Mouse (Mus musculus) heart, postnatal 4 days (tissue): ENCODE measurements around the gene Pdxp. TPM values are rescaled to one million over a fixed set of nuclear protein-coding genes. Genes with fewer than 3 reads are reported as not detected.
"Not testable (repeated sequence)": the region's sequence is repeated elsewhere in the genome, so short reads cannot be mapped to it uniquely, and the experiment has no call there.

ENCODE experiments used
- DNase-seq: peaks from one replicate; pipeline ENCODE4 v3.0.0; 2021
- total RNA-seq, 2 experiments: library from RNA; stranded (reverse); gene quantifications; 2 replicates each; pipeline ENCODE4 v1.2.3; 2021

The Pdxp gene
- total RNA-seq, result 1 to 10 TPM; 9.3 to 9.4 TPM

DNA sequence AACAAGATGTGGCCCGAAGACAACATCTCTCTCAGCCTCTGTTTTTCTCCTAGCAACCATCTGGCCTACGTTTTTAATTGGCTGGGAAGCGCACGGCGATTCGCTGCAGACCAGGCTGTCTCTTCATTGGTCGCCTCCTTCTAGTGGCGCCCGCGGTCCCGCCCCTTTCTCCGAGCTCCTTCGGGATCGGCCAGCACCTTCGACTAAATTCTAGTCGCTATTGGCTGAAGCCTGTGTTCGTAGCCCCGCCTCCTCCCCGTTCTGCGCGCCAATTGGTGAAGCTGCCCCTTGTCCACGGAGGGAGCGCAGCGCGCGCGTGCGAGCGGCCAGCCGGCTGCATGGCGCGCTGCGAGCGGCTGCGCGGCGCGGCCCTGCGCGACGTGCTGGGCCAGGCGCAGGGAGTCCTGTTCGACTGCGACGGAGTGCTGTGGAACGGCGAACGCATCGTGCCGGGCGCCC, at the start of gene Pdxp:
Pdxp (plus strand) TSS at position 288 of the 459 bp plus-strand sequence.
- peak; percentile 96 for DNase-seq

DNA sequence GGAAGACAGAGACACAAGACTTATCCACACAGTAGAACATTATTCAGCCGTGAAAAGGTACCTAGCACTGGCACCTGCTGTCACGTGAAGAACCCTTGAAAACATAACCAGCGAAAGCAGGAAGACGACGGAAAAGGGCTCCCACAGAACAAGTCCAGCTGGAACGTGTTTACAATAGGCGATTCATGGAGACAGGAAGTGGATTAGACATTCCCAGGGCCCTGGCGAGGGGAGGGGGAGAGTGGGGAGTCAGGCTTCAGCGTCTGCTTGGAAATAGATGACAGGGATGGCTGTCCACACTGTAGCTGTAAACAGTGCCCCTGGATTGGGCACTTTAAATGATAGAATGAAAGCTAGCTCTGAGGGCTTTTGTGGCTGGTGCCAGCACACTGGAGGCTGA, 45.3 kb upstream of the Pdxp start:
- DNase-seq, result peak; percentile 61

DNA sequence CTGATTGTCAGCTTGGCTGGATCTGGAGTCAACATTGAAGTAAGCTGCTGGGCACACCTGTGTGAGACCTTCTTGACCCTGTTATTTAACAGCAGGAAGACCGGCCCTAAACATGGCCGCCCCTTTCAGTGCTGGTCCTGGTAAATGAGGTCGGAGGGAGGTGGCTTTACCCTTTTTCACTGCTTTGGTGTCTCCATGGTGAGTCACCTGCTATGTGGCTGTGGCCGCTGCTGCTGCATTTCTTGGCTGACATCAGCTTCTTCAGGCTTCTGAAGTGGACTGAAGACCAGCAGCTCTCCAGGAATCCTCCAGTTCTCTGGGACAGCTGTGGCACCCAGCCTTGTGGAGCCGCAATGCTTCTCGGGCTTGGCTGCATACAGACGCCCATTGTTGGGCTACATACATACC, 44.9 kb upstream of the Pdxp start:
- DNase-seq, result no peak

DNA sequence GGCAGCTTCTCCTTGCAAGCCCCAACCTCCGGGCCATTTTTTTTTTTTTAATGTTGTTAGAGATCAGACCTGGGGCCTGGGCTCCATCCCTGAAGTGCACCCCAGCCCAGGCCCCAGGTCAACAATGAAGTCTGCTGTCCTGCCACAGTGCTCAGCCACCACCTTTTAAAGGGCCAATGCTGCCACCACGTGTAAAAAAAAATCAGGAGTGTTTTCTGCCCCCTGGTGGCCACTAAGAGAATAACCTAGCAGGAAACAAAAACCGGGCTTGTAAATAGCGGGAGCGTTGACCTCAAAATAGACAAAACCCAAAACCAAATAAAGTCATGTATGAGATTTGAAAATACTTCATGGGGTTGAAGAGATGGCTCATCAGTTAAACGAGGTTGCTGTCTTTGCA, 43.9 kb upstream of the Pdxp start:
- peak; percentile 59 for DNase-seq

DNA sequence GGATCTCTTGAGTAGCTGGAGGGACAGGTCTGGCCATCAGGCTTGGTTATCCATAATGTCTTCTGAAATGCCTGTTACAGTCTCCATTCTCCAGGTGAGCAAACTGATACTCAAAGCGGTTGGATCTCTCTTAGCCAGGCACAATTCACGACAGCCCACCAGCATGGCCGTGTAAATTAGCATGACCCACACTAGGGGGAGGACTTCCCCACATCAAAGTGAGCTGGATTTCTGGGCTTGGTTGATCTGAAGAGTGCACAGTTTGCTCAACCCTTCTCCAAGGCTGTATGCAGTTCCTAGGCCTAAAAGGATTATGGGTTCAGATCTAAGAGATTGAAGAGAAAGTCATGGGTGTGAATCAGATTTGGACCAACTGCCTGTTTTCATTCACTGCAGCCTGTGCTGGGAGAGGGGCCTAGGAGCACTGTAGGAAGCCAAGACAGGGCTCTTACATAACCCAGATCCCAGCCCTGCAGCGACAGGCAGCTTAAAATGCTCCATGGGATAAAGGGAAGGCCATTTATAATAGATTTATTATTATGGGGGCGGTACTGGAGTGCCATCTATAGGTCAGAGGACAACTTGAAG, 41.6 kb upstream of the Pdxp start:
- no peak for DNase-seq

DNA sequence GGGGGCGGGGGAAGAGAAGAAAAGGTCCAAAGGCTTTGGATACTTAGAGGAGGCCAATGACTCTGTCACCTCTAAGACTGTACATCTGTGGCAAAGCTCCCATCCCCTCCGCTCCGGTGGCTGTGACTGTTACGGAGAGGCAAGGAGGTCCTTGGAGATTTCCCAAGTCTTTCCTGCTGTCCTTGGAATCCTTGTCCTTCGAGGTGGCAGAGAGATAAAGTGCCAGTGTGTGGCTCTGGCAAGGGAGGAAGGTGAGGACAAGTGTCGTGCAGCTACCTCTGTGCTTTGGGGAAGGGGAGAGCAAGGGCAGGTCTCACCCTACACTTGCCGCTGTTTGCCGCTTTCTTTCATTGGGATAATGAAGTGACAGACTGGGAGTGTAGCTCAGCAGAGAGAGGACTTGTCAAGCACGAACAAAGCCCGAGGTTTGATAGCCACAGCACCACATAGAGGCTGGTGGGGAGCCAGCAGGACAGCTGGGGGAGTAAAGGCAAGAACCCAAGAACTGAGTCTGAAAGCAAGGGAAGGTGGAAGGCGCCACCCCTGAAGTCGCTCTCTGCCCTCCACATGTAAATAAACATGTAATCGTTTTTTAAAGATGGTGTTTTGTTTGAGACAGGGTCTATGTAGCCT, 39.8 kb upstream of the Pdxp start:
- no peak for DNase-seq

DNA sequence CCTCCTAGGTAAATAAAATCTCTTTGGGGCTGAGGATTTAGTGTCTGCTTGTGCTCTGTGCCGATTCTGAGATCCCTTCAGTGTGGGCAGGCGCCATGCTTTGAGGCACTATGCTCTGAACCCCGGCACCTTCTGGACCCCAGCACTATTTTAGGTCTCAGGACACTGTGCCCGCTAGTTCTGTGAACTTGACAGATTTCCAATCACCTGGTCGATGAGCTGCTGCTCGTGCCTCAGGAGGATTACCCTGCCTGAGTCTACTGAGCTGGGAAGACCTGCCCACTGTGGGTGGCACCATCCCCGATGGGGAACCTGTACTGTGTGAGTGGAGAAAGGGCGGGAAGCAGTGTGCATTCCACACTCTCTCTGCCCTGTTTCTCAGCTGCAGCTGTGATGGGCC, 38.7 kb upstream of the Pdxp start:
- no peak for DNase-seq

DNA sequence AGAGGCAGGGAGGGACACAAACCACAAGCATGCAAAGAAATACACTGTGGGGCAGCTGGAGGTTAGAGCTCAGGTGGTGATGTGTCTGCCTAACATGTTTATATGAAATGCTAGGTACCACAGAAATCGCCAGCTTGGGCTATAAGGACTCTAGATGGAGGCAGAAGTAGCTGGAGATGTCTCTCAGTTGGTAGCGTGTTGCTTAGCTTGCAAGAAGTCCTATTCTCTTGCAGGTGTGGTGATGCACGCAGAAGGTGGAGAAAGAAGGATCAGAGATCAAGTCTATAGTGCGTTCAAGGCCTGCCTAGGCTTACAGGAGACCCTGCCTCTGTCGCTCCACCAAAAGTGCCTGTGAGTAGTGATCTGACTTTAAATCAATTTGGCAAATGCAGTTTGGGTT, 38.2 kb upstream of the Pdxp start:
- DNase-seq, result no peak

DNA sequence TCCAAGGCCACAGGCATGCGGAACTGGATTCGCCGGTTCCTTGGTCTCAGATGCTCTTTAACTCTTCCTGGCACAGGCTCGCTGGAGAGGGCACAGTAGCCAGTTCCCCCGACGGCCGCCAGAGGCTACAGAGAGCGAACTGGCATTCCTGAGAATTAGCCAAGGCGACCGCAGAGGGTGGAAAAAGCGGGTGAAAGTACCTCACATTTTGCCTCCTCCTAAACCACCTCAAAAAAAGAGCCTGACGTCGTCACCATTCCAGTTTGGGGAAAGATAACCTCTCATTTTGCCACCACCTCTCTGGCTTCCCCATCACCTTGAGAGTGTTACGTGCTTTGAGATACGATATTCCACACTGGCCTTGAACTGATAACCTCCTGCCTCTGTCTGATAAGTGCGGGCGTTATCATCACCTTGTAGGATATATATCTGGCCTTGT, 37.4 kb upstream of the Pdxp start:
- peak; percentile 88 for DNase-seq

DNA sequence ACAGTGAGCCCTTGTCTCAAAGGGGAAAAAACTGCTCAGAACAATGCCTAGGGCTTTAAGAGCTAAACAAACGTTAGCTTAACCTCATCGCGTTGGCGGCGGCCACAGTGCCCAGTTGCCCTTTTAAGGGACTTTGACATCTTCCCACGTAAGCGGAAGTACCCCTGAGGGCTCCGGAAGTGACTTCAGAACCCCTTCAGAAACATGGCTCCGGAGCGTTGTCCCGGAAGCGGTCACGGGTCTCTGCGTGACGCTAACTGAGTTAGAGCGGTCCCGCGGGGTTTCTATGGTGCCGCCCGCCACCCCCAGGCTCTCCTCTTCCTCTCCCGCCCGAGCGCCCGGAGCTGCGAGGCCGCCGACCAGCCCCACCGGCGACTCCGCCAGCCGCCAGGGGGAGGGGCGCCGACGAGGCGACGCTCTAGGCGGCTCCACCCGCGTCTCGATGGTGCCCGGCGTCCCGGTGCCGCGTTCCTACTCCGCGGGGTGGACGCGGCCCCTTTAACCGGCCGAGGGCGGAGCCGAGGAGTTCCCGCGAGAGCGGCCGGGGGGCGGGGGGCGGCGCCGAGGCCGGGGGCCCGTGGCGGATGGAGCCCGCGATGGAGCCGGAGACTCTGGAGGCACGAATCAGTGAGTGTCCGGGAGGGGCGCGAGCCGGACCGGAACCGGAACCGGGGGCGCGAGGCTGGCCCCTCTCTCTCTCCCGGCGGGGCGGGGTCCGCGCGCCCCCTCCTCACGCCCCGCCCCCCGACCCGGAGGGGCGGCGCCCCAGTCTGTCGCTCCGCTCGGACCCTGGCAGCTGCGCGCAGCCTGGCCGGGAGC, 36.5 kb upstream of the Pdxp start, which contains the start of gene Gga1:
Gga1 (plus strand) TSS at position 200 of the 819 bp plus-strand sequence.
- DNase-seq, result peak; percentile 95

DNA sequence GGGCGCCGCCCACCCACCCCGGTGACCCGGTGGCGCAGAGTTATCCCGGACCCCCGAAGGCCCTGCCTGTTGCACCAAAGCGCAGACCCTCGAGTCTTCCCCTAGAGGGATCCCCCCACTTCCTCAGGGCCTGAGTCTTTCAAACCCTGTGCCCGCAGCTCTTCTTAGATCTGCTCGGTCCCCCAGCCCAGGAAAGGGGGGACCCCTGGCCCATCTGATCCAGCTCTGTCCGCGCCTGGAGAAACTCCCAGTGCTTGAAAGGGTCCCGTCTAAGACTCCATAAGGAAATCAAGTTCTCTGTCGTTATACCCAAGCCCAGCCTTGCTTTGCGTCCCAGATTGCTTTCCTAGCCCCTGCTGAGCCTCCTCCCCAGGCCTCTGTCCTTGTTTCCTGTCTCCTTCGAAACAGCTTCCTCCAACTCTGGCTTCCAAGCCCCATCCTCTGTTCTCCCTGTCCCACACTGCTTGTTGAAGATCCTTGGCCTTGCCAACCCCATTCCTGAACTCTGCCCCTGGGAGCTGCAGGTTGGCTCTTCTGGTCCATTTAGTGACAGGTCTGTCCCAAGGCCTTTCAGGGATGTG, 35.8 kb upstream of the Pdxp start:
- DNase-seq, result no peak

DNA sequence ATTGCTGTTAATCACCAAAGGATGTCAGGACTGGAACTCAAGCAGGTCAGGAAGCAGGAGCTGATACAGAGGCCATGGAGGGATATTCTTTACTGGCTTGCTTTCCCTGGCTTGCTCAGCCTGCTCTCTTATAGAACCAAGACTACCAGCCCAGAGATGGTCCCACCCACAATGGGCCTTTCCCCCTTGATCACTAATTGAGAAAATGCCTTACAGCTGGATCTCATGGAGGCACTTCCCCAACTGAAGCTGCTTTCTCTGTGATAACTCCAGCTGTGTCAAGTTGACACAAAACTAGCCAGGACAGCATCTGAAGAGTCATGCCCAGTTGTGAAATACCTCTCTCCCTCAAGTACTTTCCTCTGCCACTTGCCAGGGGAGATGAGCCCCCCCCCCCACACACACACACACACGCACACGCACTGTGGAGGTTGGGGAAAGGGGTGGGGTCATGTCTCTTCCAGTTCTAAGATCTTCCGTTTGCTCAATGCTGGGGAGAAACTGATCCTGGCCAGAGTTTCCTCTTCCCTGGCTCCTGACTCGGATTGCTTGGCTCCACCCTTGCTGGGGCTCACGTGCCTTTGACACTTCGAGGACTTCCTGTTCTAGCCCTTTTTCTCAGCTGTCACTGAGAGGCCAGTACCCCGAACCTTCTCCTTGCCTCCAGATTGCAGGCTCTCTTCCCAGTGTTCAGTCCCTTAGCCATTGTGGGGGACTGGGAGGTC, 34.8 kb upstream of the Pdxp start:
- not testable (repeated sequence) for DNase-seq

DNA sequence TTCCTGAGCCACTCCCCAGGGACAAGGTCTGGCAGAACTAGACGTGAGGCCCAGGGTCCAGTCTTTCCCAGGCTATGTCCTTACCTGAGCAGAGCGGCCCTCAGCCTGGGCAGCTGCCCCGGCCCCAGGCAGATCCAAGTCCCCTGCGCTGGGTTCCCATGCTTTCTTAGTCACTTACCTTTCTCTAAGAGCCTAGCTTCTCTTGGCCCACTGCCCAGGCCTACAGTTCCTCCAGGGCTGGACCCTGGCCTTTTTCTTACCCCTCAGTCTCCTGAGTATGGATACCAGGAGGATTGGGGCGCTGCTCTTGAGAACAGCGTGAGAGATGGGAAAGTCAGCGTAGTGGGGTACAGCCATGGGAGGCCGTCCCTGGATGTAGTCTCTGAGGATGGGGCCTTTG, 33.3 kb upstream of the Pdxp start:
- DNase-seq, result no peak

DNA sequence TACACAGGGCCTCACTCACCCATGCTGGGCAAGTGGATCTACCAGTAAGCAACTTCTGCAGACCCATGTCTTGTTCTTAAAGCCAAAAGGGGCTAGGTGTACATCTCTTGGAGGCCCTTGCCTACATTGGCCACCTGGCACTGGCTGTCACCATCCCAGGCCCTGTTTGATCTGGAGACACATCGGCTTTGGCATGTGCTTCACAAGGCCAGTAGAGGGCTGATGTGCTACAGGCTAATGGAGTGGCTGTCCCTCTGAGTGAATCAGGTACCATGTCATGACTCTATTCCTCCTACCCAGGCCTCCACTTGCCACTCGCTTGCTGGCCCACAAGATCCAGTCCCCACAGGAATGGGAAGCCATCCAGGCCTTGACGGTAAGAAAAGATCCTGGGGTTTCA, 31.9 kb upstream of the Pdxp start:
- DNase-seq, result no peak

DNA sequence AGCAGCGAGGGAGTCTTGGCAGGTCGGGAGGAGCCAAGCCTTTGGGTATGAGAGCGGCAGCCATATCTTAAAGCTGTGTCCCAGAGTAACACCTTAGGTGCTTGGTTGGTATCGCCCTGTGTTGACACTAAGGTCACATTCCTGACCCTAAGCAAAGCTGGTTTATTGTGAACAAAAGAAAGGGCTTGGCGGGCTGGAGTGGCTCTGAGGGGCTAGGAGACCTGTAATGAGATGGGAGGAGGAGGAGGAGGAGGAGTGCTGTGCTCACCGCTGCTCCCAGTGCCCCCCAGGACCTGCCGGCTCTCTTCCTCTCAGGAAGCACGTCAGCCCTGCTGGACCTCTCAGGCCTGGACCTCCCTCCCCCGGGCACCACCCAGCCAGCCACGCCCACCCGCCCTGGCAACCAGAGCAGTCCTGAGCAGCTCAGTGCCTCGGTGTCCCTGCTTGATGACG, 24.3 kb upstream of the Pdxp start:
- DNase-seq, result no peak

DNA sequence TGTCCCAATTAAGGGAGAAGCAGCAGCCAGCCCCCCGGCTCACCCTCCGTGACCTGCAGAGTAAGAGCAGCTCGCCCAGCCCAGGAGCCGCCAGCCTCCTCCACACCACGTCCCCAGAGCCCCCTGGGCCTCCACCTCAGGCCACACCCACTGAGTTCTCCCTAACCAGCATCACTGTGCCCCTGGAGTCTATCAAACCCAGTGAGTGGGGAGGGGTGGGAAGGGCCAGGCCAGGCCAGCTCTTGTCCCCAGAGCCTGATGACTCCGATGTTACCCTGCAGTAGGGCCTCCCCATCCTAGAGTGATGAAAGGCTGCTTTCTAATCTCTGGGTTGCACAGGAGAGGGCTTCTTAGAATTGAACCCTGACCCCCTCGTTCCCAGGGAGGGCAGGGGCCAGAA, 21.3 kb upstream of the Pdxp start:
- DNase-seq, result no peak

DNA sequence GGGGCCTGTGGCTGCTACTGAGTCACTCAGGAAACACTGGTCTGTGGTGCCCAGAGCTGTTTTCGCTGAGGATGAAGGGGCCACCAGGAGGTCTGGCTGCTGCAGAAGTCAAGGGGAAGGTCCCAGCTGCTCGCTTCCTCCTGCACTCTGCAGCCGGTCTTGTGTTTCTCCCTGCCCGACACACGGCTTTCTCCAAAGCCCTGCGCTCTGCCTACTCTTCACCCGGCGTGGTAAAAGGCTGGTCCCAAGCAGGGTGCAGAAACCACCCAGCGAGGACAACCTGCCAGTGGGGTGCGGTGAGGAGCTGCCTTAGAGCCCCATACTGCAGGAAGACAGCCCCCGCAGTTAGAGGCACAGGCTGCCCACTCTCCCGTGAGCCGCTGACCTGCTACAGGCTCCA, 19.0 kb upstream of the Pdxp start:
- no peak for DNase-seq

DNA sequence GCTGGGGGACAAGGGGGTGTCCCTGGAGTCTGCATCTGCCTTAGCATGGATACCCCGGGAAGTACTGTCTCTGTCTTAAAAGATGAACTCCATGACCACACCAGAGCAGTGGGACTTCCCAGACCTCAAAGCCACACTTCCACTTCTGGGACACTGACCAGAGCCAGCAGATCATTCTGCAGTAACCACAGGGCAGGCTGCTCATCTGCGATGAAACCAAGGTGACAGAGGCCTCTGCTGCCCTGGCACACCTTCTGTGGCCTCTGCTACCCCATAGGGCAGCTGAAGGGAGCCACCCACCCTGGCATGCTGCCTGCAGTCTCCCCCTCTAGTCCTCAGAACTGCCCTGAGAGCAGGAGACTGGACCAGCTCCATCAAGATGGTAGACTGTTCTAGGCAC, 18.0 kb upstream of the Pdxp start:
- no peak for DNase-seq

DNA sequence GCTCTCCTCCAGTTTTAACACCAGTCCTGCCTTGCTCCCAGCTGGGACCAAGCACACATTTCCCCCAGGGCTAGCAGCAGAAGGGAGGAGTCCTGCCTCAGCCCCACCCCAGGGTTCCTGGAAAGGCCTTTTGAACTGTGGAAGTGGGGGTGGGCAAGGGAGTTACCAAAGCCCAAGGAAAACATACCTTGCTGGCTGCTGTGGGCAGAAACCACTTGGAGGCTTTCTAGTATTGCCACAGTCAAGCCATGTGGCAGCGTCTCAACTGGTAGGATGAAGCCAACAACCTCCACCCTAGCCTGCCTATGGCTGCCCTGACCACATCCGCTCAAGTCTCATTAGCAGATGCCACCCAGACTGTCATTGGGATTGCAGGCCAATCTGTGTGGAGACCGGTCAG, 17.6 kb upstream of the Pdxp start:
- no peak for DNase-seq

DNA sequence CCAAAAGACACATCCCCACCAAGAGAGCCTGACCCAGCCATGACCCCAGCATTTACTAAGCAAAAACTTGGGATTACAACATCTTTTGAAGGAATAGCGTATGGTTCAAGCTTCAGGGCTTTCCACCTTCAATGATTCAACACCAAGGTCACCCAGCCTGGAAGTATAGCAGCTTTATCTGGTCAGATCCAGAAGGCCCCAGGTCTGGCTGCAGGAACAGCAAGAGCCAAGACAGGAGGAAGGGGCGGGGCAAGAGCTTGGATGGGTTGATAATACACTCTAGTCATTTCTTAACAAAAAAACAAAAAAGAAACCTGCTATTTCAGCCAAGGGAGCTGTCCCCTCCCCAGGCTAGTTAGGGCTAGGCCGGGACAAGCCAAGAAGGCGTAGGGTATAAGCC, 16.2 kb upstream of the Pdxp start:
- DNase-seq, result no peak

DNA sequence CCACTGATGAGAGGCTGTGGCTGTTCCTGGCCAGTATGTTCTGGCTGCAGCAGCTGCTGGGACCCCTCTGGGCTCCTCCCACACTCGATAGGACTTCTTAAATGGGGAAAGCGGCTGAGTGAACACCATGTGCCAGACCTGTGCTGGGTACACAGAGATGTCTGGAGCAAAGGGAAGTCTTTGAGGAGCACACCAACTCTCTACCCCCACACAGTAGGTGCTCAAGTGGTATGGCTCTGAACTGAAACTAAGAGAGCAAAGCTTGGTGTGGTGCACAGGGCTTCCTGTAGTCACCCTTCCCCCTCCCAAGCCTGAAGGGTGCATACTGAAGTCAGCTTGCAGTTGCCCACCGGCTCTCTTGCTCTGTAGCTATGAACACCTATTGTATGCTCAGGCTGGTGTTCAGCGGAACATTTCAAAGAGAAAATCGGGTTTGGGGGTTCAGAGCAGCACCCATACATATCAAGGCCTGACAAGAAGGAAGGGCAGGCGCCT, 15.2 kb upstream of the Pdxp start:
- no peak for DNase-seq

DNA sequence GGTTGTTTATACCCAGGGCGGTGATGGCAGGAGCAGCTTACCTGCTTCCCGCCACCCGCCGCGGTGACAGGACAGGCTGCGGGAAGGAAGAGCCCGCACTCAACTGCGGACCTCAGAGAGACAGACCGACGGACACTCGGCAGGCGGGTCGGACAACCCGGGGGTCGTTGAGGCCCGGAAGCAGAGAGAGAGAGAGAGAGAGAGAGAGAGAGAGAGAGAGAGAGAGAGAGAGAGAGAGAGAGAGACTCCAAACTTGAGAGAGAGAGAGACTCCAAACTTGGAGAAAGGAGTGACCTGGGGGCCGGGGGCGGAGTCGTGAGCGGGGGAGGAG, 14.3 kb upstream of the Pdxp start, which contains the start of gene Gm49510:
Gm49510 (plus strand) TSS at position 259 of the 331 bp plus-strand sequence.
- no peak for DNase-seq
